Mouse (Mus musculus) left cerebral cortex, adult 18-20 months (tissue): Measurements from ENCODE around the gene Rln1. TPM values are rescaled to one million over a fixed set of nuclear protein-coding genes. Genes with fewer than 3 reads are reported as not detected.

Source experiments
- DNase-seq, 2 experiments: peaks; one replicate each; pipeline ENCODE4 v3.0.0; 2021 to 2022; ENCODE audit warnings: low spot score in 2 of 2, mixed read lengths in 1 of 2
- total RNA-seq, 2 experiments: library from RNA; stranded (reverse); gene quantifications; 2 replicates each; pipeline ENCODE4 v1.2.3; 2021

Rln1 gene
- total RNA-seq, 2 experiments from 2014 or later, result 0.84 to 1.8 TPM

DNA sequence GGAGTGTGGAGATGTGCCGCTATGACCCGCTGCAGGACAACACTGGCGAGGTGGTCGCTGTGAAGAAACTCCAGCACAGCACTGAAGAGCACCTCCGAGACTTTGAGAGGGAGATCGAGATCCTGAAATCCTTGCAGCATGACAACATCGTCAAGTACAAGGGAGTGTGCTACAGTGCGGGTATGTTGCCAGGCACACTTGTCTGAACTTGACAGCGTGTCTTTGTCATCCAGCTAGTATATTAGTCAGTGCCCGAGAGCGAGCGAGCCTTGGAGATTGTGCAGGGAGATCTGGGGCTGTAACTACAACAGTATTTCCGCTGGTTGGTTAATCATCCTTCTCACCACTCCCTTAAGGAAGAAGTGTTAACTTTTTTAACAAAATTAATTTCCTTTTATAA is 33.6 kb downstream of the Rln1 start:
- DNase-seq, result no peak

DNA sequence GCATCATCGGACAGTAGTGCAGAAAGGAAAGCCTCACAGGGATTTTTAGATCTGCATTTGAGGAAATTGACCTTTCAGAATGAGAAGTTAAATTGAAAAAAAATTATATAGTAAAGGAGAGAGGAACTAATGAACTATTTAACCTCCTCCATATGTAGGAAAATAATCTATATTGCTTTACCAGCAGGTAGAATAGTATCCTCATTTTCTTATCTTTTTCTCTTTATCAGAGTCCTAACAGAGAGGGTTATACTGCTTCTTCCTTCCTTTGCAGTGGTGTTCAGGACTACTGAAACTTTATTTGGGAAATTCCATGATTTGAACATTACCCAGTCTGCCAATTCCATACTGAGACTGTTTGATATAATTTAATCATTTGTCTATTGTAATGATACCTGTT is 37.1 kb downstream of the Rln1 start:
- DNase-seq, result no peak

DNA sequence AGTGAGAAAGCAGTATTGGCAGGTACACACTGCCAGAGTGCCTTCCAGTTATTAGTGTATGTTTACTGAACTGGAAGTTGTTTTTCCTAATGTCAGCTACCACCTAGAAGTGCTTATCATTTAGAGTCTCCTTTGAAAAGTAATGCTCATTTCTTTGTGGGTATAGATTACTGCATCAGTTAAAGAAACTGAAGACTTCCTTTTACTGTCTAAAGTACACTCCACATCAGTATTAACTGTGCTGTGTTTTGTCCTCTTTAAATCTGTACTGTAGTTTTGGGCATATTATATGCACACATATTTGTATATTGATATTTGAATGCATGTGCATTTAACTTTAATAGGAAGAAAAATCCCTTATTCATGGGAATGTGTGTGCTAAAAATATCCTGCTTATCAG is 38.3 kb downstream of the Rln1 start:
- DNase-seq, result no peak

DNA sequence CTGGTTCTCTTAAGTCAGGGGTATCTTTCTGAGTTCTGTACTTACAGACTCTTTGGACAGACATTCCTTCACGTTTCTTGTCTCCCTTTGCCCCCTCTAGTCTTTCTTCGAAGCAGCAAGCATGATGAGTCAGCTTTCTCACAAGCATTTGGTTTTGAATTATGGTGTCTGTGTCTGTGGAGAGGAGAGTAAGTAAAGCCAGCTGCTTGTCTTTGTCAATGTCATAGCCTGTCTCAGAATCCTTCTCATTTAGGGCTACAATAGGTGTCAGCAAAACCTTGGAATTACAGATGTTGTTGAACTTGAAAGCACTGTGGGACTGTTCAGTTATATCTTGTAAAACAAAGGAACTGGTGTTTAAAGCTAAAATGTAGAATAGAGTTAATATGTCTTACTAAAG is 39.7 kb downstream of the Rln1 start:
- DNase-seq, result no peak

DNA sequence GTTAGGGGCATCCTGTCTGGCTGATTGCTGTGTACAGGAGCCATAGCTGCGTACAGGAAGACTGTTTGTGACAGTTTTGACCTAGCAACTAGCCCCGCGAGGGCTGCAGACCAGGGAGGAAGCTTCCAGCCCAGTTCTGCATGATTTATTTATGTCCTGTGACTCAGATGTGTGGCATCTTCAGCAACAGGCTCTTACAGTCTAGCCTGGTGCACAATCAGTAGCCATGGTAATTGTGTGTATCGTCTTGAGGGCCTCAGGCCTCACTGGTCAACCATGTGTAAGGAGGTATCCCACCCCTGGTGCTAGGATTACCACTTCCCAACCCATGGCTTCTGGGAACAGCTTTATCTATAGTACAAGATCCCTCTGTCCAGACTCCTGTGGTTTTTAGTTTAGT is 41.9 kb downstream of the Rln1 start:
- DNase-seq, result no peak

DNA sequence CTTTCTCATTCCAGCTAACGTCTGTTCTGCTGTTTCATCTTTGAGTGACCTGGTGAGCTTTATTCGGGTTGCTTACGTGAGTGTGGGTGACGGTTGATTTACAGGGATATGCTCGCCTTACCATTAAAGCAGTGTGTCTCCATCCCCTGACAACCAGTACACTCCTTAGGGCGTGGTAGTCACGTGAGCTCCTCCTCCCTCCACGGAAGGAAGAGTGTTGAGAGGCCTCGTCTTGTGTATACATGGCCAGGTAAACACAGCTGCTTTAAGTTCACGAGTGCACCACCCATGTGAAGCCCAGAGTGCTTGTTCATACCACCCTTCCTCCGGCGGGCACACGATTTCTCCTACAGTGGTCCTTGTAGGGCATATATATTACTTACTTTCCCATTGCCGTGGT is 42.9 kb downstream of the Rln1 start:
- DNase-seq, result no peak

DNA sequence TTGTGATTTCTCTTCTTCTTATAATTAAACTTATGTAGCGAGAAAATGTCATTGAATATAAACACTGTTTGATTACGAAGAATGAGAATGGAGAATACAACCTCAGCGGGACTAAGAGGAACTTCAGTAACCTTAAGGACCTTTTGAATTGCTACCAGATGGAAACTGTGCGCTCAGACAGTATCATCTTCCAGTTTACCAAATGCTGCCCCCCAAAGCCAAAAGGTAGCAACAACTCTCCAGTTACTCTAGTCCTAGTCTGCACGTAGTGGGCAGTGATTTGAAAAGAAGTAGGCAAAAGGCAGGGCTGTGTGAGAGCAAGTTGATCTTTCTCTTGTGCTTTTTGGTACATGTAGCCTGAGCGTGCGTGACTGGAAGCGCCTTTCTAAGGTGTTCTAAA is 46.6 kb downstream of the Rln1 start:
- DNase-seq, result no peak

DNA sequence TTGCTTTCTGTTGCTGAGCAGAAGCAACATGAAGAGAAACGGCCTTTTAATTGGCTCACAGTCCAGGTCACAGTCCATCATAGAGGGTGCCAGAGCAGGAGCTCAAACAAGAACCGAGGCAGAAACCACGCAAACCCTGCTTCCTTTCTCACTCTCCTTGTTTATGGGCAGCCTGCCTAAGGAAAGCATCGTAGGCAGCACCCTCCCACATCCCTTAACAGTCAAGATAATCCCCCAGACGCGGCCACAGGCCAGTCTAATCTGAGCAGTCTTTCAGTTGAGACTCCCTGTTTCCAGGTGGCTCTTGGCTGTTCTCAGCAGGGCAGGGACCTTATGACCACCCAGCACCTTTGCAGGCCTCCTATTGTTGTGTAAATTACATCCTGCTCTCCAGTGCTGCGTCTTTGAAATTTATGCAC is 49.0 kb downstream of the Rln1 start:
- DNase-seq, result peak in 1 of 2 experiments; percentile 29

Other genes starting within 250 kb of the Rln1 start
- 10 to 100 TPM; 16.4 to 19.0 TPM for gene Rcl1, start 233.3 kb downstream of the Rln1 start, total RNA-seq
- gene Jak2, start 82.8 kb downstream of the Rln1 start, total RNA-seq, result 10 to 100 TPM; 34.8 to 43.3 TPM
- gene Insl6, start 9.3 kb downstream of the Rln1 start, total RNA-seq, result under 1 TPM; 0.52 to 0.93 TPM
- 10 to 100 TPM; 26.7 to 30.2 TPM for gene Plgrkt, start 32.7 kb upstream of the Rln1 start, total RNA-seq
- gene Cd274, start 32.8 kb upstream of the Rln1 start, total RNA-seq, result 1 to 10 TPM; 1.3 to 1.8 TPM
- gene Pdcd1lg2, start 76.2 kb upstream of the Rln1 start, total RNA-seq, result under 1 TPM; 0.26 to 0.28 TPM
- gene Ric1, start 187.6 kb upstream of the Rln1 start, total RNA-seq, result 10 to 100 TPM; 31.3 to 33.2 TPM